Mouse (Mus musculus) lung, postnatal 0 days (tissue): ENCODE measurements around the gene Cobll1.

ENCODE experiments used
- CTCF ChIP-seq: IDR thresholded peaks from 2 replicates; pipeline ENCODE4 v1.5.1; 2016; ENCODE audit warnings: antibody characterized with exemption, mild to moderate bottlenecking
- EP300 ChIP-seq: IDR thresholded peaks from 2 replicates; pipeline ENCODE4 v1.6.1; 2016; ENCODE audit warnings: antibody characterized with exemption, mild to moderate bottlenecking, control low read depth

DNA sequence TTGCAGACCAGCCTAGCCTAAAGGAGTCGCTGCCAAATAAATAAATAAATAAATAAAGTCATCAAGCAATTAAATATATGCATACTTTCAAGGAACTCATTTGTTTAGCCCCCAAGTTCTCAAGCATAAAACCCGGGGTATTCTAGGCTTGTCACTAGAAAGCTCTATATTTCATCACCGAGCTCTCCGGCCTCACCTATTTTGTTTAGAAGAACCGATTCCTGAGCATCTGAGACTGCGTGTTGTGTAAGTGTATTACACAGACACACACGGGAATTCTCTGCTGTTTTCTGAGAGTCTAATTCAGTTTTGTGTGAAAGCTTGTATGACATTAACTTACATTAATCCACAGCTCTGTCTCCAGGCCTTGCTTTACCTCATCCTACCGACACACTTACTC lies 2.6 kb downstream of the Cobll1 start:
- no peak for TF ChIP-seq CTCF
- no peak for TF ChIP-seq EP300
